Mouse (Mus musculus) frontal cortex, postnatal 25 days (tissue): Measurements from ENCODE around the gene Hsd17b11.
"Not testable (repeated sequence)": the region's sequence is repeated elsewhere in the genome, so short reads cannot be mapped to it uniquely, and the experiment has no call there.

Source experiments
- DNase-seq, 2 experiments: peaks; one replicate each; pipeline ENCODE4 v3.0.0; 2022; ENCODE audit warnings: low spot score in 2 of 2

The Hsd17b11 gene

DNA sequence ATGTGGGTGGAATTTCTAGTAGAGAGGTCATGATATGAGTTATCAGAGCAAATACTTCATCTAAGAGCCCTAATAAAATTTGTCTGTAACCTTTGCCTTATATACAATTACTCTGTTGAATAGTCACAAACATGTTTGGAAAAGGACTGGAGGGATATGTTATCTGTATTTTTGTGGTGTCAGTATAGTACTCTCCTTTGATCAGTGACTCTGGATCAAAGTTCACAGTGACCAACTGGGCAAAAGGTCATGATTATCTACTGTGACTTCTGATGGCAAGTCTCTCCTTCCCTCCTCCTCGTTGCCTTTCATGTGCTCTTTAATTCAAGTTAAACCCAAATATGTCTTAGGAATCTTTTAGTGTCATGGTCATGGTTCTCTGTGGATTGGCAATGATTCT lies 14.1 kb upstream of the Hsd17b11 start:
- no peak for DNase-seq

DNA sequence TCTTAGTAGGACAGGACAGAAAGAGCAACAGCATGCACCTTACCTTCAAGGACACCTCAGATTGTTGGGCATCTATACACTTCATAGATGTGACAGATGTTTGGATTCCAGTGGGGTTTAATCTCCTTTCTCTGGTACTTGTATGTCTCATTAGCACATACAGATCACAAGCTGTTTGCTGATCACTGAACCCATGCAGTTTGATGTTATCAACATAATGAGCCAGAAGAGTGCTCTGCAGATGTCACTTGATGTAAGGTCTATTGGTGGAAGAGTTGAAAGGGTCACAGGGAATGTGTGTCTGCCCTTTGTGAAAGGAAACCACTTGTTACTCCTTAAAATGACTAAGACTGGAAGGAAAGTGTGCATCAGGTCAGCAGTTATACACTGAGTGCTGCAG lies 13.3 kb upstream of the Hsd17b11 start:
- no peak for DNase-seq

DNA sequence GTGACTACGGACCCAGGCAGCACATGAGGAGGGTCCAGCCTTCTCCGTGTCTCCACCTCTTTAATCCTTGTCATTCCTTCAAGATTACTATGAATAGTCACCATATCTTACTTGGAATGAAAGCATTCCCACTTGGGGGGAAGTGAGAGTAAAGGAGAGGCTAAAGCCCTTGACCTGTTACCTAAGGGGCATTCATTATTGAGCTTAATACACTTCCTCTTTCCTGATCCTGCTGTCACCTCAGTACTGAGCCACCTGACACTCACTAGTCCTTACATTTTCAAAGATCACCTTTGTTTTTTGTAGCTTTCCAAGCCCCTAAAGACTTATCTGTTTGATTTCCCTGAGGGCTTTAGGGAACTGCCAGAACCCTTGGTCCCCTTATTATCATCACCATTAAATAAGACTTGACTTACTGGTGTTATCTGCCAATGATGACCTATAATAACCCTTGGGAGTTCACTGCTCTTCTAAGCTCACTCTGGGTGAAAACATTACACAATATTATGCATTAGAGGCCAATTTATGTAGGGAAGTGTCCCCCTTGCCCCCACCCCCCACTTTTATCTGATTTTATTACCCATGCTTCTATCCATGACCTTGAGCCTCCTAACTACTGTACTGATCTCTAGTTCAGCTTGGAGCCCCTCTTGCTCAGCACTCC lies 10.8 kb upstream of the Hsd17b11 start:
- no peak for DNase-seq

DNA sequence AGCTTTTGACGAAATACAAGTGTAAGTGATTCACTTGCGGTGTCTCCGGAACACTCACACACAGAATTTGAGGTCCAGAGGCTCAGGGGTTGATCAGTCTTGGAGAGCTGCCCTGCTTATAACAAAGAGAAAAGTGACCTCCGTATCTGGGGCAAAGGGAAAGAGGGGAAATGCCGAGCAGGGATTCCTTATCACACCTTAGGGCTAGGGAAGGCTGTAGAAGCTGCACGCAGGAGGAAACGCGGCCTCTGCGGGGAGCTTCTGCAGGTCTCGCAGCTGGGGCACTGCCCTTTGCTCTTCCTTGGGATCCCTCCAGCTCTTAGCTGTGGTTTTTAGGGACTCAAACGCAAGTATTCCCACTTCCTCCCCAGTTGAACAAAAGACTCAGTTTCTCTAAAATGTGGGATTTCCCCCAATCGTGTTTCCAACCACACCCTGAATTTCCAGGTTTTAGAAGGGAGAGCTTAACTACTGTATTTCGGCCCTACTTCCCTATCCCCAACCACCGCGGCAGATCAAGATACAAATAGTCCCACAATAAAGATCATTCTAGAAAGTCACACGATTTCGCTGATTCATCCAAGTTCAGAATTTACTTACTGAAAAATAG lies 3.6 kb upstream of the Hsd17b11 start:
- no peak for DNase-seq

DNA sequence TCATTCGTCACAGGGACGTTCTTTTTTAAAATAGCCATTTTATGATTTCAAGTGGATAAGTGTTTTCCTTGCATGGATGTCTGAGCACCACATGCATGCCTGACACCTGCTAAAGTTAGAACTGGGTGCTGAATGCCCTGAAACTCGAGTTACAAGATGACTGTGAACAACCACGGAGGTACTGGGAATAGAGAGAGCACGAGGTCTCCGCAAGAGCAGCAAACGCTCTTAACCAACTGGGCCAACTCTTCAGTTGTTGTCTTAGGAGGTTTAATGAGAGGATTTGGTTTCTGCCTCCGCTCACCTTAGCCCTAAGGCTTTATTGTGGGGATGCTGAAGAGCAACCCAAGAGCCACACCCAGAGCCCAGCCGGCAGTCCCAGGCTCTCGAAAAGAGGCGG lies 3.0 kb upstream of the Hsd17b11 start:
- no peak for DNase-seq

DNA sequence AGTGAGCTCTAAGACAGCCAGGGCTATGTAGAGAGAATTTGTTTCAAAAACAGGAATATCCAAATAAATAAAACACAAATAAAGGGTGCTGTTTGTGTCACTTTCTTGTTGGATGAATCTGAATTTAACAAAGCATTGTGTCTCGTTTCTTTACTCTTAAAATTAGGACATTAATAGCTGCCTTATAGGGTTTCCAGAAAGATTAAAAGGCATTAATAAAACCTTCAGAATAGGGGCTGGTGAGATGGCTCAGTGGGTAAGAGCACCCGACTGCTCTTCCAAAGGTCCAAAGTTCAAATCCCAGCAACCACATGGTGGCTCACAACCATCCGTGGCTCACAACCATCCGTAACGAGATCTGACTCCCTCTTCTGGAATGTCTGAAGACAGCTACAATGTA lies 2.5 kb upstream of the Hsd17b11 start:
- DNase-seq = not testable (repeated sequence)

DNA sequence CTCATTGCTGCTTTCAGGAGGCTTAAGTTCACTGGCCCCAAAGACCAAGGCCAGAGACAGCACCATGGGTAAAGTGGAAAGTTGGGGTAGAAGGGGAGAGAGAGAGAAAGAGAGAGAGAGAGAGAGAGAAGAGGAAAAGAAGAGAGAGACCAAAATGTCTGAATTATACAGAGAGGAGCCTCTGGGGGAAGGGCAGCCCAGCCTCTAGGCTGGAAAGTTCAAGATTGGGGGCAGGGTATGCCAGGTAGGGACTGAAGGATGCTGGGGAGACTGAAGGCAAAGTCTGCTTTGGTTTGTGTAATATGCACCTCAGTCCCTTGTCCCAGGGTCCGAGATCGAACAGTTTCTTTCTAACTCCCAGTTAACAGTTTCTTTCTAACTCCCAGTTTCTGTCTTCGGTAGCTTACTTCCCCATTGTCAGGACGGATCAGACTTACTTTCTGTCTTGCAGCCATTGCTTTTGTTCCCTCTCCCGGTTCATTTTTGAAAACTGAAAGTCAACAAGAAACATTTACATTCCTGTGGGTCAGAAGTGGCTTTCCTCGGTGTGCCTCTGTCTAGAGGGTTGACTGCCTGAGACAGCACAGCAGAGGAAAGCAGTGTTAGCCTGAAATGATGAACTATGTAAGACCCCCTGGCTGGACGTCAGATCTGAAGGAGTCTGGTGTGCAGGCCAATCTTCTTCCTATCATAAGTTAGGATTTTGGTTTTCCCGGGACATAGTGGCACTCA lies 1.7 kb upstream of the Hsd17b11 start:
- DNase-seq = no peak

DNA sequence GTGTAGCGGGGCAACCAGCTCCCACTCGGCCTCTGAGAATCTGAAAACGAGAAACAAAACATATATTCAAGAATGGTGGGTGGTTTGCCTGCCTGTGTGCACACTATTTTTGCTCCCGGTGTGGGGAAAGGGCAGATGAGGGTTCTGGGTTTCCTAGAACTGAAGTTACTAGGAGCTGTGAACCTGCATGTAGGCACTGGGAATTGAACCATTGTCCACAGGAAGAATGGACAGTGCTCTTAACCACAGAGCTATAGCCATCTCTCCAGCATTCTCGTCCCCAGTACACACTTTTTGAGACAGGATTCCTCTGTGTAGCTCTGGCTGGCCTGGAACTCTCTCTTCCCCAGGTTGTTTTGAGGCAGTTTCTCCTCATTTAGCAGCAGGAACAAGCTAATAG lies 839 bp upstream of the Hsd17b11 start:
- DNase-seq = no peak

DNA sequence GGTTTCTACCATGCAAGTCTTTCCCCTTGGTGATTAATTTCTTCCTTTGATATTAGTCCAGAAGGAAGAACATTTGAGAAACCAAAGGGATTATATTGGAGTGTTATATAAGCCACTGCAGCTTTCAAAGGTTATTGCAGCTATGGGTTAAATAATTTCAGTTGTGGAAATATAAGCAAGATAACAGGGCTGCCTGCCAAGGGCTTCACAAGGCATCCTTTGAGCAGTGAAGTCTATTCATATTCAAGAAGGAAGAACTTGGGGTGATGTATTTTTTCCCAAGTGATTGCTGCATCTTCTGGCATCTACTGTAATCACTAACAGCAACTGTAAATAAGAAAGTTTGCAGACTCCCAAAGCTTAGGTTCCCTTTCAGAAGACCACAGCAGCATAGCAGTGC lies 10.3 kb downstream of the Hsd17b11 start:
- DNase-seq = no peak

DNA sequence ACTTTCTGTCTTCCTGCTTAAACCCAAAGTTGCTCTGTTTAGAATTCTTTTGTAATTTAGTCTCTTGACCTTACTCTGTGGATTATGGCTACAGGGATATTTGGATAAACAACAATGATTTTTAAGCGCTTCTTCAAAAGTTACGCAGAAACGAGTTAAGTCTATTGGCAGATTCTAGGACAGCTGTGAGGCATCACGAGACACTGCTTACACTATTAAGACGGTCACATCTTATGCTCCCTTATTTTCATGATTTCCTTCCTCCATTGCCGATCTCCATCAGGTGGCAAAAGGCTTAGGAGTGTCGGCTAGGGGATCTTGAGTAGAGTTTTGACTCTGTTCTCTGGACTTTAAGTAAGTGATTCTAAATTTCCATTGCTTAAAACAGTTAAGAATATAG lies 11.5 kb downstream of the Hsd17b11 start:
- DNase-seq = no peak

DNA sequence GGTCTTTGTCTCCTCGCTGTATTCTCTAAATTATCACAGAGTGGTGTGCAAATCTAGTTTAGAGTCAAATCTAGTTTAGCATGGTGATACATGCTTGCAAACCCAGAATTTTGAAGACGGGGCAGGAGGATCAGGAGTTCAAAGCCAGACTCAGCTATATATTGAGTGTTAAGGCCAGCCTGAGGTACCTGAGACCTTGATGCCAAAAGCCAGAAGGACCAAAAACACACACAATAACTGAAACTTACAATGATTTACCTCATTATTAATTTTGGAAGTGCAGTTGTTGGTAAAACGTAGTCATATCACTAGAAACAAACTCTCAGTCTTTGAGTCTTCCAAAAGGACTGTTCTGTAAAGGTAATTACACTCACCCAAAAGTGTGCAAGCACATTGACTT lies 12.3 kb downstream of the Hsd17b11 start:
- no peak for DNase-seq

DNA sequence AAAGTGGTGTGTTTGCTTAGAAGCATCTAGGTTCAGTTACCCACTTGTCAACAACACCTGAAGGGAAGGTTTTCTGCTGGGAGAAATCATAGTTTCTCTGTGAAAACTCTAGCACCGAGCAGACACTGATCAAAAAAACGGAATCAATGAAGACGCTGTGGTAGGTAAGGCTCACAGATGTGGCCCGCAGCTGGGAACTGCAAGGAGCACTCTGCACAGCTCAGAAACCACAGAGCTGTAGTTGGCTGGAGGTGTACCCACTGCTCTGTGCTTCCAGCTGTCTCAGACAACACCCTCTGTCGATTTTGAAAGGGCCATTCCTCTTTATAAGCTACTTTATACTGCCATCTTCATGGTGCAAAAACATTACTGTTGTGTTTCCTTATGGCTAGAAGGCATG lies 13.9 kb downstream of the Hsd17b11 start:
- DNase-seq = no peak

DNA sequence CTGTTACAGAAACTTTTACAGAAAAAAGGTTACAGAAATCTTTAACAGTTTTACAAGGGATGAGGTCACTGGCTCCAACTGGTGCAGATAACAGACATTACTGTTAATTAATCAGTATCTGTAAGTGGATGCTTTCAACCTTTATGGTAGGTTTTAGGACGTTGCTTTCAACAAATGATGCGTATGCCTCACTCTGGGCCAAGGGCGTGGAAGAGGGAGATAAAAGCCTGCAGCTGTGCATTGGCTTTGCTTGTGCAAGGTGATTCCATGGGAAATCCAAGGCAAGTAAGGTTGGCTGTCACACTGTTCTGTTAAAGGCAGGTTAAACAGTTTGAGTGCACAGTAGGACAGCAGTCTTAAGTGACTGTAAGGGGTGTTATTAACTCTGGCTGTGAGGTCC lies 14.9 kb downstream of the Hsd17b11 start:
- no peak for DNase-seq

DNA sequence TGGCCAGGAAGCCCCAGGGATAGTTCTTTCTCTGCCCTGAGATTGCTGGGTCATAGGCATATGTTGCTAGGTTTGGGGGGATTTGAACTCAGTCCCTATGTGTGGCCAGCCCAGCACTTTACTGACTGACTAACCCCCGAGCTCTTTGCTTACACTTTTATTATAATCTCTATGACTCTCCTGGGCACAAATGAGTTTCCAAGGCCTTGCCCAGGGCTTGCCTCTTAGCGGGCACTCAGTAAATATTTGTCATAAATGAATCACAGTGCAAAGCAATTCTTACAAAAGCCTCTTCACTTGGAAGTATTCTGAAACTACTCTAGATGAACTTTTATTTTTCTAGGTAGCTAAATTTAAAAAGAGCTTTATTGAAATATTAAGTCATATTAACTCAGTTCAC lies 17.8 kb downstream of the Hsd17b11 start:
- no peak for DNase-seq

DNA sequence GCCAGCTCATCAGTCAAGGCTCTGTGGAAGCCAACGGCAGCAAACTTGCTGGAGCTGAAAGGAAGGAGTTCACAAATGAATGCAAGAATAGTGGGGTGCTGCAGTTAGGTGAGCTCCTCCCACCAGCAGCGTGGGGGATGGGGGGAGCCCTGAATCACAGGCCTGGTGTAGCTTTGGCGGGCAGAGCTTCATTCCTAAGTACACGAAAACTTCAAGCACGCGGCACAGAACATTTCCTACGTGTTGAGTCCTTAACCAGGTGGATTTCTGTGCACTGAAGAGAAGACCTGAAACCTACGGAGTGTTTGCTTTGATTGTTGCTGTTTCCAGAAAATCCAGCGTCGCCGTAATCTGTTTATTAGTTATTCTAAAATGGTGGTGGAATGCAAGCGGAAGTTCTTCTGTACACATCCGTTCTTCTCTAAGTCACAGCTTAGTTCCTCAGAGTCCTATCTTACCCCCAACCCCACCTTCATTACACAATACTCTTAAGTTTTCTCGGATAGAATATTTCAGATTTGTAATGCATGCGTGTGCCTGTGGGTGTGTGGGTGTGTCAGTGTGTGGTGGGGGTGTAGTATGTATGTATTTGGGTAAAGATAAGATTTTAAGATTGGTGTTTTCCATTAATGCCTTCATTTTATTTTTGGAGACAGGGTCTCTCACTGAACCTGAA lies 18.3 kb downstream of the Hsd17b11 start:
- DNase-seq = no peak

DNA sequence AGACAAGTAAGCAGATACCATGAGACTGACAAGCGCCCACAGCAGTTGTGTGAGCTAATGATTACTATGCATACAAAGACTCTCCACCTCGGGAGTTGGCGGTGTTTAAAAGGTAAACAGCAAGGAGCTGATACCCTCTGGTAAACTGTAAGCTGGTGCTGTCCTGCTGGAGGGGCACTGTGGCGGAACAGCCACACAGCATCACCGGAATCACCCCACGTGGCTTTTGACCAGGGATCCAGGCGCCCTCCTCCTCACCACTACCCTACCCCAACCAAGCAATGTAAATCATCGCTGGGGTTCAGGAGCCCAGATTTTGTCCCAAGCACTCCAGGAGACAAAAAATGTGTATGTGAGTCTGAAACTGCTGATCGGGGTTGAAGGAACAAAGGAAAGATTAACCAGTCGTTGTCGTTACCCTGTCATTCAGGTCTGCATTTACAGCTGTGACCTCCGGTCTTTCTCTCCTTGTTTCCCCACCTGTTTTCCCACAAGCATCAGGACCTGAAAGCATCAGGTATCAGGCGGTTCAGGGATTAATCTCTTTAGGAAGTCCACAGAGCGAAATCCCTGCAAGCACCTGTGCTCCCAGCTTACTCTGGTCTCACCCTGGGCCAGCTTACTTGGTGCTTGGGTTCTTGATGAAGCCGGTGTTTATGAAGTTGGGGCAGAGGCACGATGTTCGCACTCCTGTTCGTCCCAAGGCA lies 19.0 kb downstream of the Hsd17b11 start:
- DNase-seq = no peak

DNA sequence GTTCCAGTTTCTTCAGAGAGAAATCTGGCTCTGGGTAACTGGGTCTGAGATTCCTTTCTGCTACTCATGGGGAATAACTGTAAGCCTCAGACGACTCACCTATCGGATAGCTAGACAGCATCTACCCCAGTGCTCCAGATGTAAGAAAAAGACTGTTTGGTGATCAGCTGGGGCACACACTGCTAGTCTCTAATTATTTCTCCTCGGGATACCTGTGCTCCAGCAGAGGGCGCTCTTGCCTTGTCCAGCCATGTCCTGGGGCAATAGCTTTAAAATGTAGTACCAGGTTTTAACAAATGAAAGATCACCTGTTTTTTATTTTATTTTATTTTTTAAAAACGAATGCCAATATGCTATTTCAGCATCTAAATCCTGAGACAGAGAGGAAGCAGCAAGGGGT lies 22.0 kb downstream of the Hsd17b11 start:
- peak; percentile 62 to 69 for DNase-seq

DNA sequence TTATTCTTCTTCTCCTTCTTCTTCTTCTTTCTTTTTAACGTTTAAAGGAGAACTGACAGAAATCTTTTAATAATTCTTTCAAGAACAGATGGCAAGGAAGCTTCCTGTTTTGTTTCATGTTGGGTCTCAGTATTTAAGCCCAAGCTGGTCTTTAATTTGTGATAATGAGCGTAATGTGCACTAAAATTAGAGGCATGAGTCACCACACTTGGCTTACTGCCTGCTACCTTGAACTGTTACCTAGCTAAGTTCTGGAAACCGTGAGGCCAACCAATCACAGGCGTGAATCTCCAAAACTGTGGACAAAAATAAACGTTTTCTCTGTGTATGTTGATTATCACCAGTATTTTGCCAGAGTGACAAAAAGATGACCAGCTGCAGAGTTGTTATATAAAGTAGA lies 23.0 kb downstream of the Hsd17b11 start:
- no peak for DNase-seq

DNA sequence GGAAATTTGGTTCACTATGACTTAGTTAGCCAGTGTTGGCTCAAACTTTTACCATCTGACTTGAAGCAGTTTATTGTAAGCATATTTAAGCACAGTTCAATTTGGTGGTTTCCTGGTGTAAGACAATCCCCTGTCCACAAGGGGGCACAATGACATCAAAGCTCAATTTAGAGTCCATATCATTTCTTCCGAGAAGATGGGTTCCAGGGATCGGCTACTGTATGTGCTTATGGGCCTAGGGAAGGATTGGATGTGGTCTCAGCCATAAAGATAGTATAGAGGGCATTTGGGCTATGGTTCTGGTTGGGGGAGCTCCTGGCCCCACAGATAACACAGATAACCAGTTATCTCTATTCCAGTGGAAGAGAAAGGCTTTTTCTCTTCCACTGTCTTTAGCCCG lies 26.5 kb downstream of the Hsd17b11 start:
- no peak for DNase-seq

DNA sequence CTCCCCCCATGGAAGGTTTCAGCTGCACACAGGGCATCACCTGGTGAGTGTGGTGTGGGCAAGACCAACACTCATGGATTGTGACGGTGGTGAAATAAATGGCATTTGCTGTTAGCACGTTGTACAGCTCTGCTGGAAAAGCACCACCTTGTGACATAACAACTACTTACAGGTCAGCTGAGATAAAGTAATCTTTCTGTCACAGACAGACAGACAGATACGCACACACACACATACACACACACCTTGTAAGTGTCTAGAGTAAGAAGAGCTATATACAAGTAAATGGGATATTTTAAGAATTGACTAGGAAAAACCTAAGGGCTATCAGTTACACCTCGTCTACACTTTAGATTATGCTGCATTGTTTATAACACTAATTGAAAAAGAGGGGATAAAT lies 27.1 kb downstream of the Hsd17b11 start:
- DNase-seq = no peak

DNA sequence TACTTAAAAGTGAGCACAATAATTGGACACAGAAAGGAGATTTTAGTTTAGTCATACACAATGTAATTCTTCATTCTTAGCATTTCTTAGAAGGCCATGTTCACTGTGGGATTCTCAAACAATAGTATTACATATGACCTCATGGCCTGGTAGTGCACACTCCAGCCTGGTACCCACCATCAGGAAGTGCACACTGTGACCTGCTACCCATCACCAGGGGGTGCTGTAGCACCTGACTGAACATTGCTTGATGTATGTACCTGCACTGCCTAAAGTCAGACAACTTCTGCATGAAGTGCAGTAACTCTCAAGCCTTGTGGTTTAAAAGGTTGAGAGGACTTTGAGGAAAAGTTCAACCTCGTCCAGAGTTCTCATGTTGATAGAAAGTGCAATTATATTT lies 28.1 kb downstream of the Hsd17b11 start:
- no peak for DNase-seq

DNA sequence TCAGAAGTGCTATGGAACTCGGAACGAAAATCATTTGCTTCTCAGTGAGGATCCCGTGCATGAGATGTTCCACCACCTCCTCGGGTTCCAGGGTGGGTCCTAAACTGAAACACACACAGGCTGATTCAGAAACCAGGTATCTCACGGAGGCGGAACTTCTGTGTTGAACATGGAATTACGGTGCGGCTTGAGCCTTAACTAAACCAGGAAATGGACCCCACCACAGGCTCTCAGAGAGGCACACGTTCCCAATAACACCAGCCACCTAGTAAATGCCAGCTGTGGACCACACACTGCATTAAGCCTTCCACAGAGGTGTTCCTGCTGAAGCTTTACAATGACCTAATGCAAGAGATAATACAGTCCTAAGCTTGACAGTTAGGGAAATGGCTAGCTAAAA lies 28.9 kb downstream of the Hsd17b11 start:
- DNase-seq = no peak
